Mouse (Mus musculus) embryonic facial prominence, embryonic 12.5 days (tissue): Measurements from ENCODE around the gene Rfx1. TPM values are rescaled to one million over a fixed set of nuclear protein-coding genes. Genes with fewer than 3 reads are reported as not detected.
A peak's percentile ranks its signal among the peaks of the same experiment; 100 is the strongest.

Experiments
- ATAC-seq: fragments of 200-750 bp; cut with Nextera tagmentation; 2 replicates; pipeline ENCODE4 v1.8.0; 2017; ENCODE audit not compliant: insufficient number of reproducible peaks, insufficient read depth, low FRiP score, low TSS enrichment
- H3K27ac ChIP-seq: fragments of 300-500 bp; sonication (generic); 2 replicates; pipeline ENCODE4 v1.5.1; 2016; ENCODE audit warnings: mild to moderate bottlenecking
- H3K27me3 ChIP-seq: fragments of 300-500 bp; sonication (generic); 2 replicates; pipeline ENCODE4 v1.6.1; 2016; ENCODE audit warnings: mild to moderate bottlenecking, moderate library complexity
- H3K36me3 ChIP-seq: fragments of 300-500 bp; sonication (generic); 2 replicates; pipeline ENCODE4 v1.6.1; 2016; ENCODE audit warnings: mild to moderate bottlenecking
- H3K4me1 ChIP-seq: fragments of 300-500 bp; sonication (generic); 2 replicates; pipeline ENCODE4 v1.6.1; 2016
- H3K4me2 ChIP-seq: fragments of 300-500 bp; sonication (generic); replicated peaks from 2 replicates; pipeline ENCODE4 v1.6.1; 2016; ENCODE audit warnings: mild to moderate bottlenecking, moderate library complexity
- H3K4me3 ChIP-seq: fragments of 300-500 bp; sonication (generic); 2 replicates; pipeline ENCODE4 v1.5.1; 2016; ENCODE audit warnings: mild to moderate bottlenecking
- H3K9ac ChIP-seq: fragments of 300-500 bp; sonication (generic); 2 replicates; pipeline ENCODE4 v1.6.1; 2016; ENCODE audit warnings: mild to moderate bottlenecking, moderate library complexity
- H3K9me3 ChIP-seq: fragments of 300-500 bp; sonication (generic); 2 replicates; pipeline ENCODE4 v1.6.1; 2016; ENCODE audit warnings: mild to moderate bottlenecking, moderate library complexity
- WGBS: fragments of 180-500 bp; shearing (Covaris S2); methylation state at CpG from one replicate; pipeline ENCODE4 v1.1.7; 2016; 5-methylcytosine and 5-hydroxymethylcytosine counted together
- polyA plus RNA-seq: library from polyadenylated mRNA; unstranded; fragments of >200 nt; fragmentation: Nextera tagmentation; extraction: Ambion mirVana; gene quantifications from 2 replicates; pipeline ENCODE4 v1.2.1, GENCODE M21; 2016

Rfx1 gene
- polyA plus RNA-seq, 1 experiment from 2014 or later, result 10.3 TPM

DNA sequence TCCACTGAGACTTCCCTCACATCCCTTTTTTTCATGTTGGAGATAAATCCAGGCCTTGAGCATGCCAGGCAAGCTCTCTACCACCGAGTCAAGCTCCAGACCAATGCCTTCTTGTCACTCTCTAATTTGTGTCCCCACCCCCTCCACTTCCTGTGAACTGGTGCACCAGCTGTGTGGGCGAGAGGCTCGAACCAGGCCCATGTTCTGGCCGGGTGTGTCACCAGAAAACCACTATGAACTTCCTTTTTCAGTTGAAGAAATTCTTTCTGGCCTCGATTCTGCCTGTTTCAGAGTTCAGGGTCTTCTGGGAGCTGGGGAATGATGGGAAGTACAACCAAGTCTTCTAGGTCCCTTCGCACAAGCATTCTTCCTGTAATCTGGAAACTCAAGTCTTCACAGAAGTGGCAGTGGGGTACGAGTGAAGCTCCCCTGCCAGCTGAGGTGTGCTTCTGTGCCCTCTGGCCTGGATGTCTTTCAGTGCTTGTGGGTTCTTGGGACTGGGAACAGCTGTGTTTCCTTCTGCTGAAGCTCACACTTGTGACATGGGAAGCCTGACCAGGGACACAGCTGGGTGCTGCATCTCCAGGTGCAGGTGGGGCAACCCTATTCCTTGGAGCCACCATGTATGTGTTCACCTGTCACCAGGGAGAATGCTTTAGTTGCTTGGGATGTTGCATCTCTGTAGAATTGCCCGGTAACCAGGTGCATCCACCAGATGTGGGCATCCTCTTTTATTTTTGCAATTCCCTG, 2.6 kb upstream of the Rfx1 start:
- H3K4me1 ChIP-seq, result peaks cover 14% of the 10 kb centered on the region
- H3K4me2 ChIP-seq, result no peak overlapping the region
- no peak overlapping the region for H3K27ac ChIP-seq
- no peak for ATAC-seq
- H3K27me3 ChIP-seq, result no peaks in the 10 kb centered on the region
- WGBS, result 68% methylated on average over 8 of the region's 8 CpGs
- no peaks in the 10 kb centered on the region for H3K9me3 ChIP-seq
- no peak overlapping the region for H3K9ac ChIP-seq
- no peaks in the 10 kb centered on the region for H3K36me3 ChIP-seq
- no peak overlapping the region for H3K4me3 ChIP-seq

GRCm38 (mm10) chr8:84065037-84065436, 1.6 kb upstream of the Rfx1 start, which contains the start of gene Gm10643:
Gene Gm10643 (minus strand): TSS chr8:84065137.
- WGBS, result 88% methylated on average over 1 of the region's 1 CpGs
- Histone ChIP-seq H3K4me1 (peaks cover 18% of the 10 kb centered on the region), H3K27me3 (no peaks in the 10 kb centered on the region), H3K9ac (peak within 1 kb of the TSS; percentile 56), H3K9me3 (no peaks in the 10 kb centered on the region), H3K36me3 (no peaks in the 10 kb centered on the region), H3K27ac (peak within 1 kb of the TSS; percentile 61), H3K4me2 (peak within 1 kb of the TSS; percentile 67), H3K4me3 (peak within 1 kb of the TSS; percentile 84)
- no peak for ATAC-seq

- H3K27me3 ChIP-seq, result no peaks in the 10 kb centered on the region
- H3K4me1 ChIP-seq, result peaks cover 18% of the 10 kb centered on the region
- H3K9me3 ChIP-seq, result no peaks in the 10 kb centered on the region
- peak overlapping the region; percentile 56 for H3K9ac ChIP-seq
- 35% methylated on average over 5 of the region's 5 CpGs for WGBS
- peak overlapping the region; percentile 67 for H3K4me2 ChIP-seq
- H3K4me3 ChIP-seq, result peak overlapping the region; percentile 84
- ATAC-seq, result no peak
- H3K36me3 ChIP-seq, result no peaks in the 10 kb centered on the region
- H3K27ac ChIP-seq, result peak overlapping the region; percentile 61
Measured at GRCm38 (mm10) chr8:84065457-84066072, 1.1 kb upstream of the Rfx1 start.

- peak; percentile 53 for ATAC-seq
- Histone ChIP-seq H3K4me1 (peaks cover 24% of the 10 kb centered on the region), H3K36me3 (no peaks in the 10 kb centered on the region), H3K27ac (peak overlapping the region; percentile 94), H3K4me2 (peak overlapping the region; percentile 48), H3K9ac (peak overlapping the region; percentile 88), H3K9me3 (no peaks in the 10 kb centered on the region), H3K4me3 (peak overlapping the region; percentile 84), H3K27me3 (no peaks in the 10 kb centered on the region)
- 1% methylated on average over 51 of the region's 58 CpGs for WGBS
Measured at GRCm38 (mm10) chr8:84067047-84067573, 476 bp downstream of the Rfx1 start.

DNA sequence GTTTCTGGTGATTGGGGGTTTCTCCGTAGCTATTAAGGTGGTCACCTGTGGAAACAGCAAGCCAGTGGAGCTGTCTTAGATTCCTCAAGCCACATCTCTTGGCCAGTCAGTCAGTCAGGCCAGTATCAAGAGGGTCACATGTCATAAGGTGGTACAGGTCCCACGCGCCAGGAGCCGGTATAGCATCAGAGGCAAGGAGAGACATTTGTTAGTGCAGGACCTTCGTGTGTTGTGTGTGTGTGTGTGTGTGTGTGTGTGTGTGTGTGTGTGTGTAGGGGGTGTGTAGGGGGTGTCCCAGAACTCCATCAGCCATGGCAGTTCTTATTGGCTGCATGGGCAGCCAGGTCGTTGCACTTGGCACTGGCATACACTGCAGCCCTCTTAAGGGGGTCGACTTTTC, 1.3 kb downstream of the Rfx1 start:
- Histone ChIP-seq H3K4me1 (peaks cover 27% of the 10 kb centered on the region), H3K36me3 (no peaks in the 10 kb centered on the region), H3K9ac (no peak overlapping the region), H3K4me2 (peak overlapping the region; percentile 48), H3K4me3 (peak overlapping the region; percentile 84), H3K27ac (no peak overlapping the region), H3K27me3 (no peaks in the 10 kb centered on the region), H3K9me3 (no peaks in the 10 kb centered on the region)
- 91% methylated on average over 7 of the region's 7 CpGs for WGBS
- ATAC-seq, result no peak

- Histone ChIP-seq H3K27ac (no peak overlapping the region), H3K27me3 (no peaks in the 10 kb centered on the region), H3K4me3 (no peak overlapping the region), H3K4me1 (peaks cover 31% of the 10 kb centered on the region), H3K9ac (no peak overlapping the region), H3K4me2 (peak overlapping the region; percentile 48; the same call in 1 of the 2 replicates), H3K36me3 (no peaks in the 10 kb centered on the region), H3K9me3 (no peaks in the 10 kb centered on the region)
- WGBS, result 60% methylated on average over 12 of the region's 12 CpGs
- ATAC-seq, result no peak
Measured at GRCm38 (mm10) chr8:84068316-84069035, 1.8 kb downstream of the Rfx1 start.

DNA sequence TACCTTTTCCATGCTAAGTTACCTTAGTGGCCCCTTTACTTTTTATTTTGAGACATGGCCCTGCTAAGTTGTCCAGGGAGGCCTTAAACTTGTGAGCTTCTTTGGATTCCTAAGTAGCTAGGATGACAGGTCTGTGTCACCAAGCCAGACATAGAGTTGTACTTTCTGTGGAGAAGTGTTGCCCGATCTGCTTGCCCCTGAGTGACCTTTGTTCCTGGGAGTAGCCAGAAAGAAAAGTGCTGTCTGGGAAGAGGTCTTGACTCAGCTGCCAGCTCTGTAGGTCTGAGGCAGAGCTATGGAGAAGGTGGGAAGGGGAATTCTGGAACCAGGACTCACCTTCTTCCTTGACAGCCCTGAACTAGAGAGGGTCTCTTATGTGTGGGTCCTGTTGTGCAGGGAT, 2.5 kb downstream of the Rfx1 start:
- Histone ChIP-seq H3K27me3 (no peaks in the 10 kb centered on the region), H3K9me3 (no peaks in the 10 kb centered on the region), H3K36me3 (no peaks in the 10 kb centered on the region), H3K4me3 (no peak overlapping the region), H3K4me1 (peaks cover 31% of the 10 kb centered on the region), H3K9ac (no peak overlapping the region), H3K4me2 (no peak overlapping the region), H3K27ac (no peak overlapping the region)
- 39% methylated on average over 1 of the region's 1 CpGs for WGBS
- ATAC-seq, result no peak

GRCm38 (mm10) chr8:84069750-84070149, 3.1 kb downstream of the Rfx1 start:
- ATAC-seq, result no peak
- no peaks in the 10 kb centered on the region for H3K27me3 ChIP-seq
- peaks cover 5% of the 10 kb centered on the region; the same call in 1 of the 2 replicates for H3K36me3 ChIP-seq
- no peak overlapping the region for H3K9ac ChIP-seq
- H3K4me1 ChIP-seq, result peaks cover 31% of the 10 kb centered on the region
- WGBS, result 61% methylated on average over 2 of the region's 2 CpGs
- no peaks in the 10 kb centered on the region for H3K9me3 ChIP-seq
- no peak overlapping the region for H3K4me2 ChIP-seq
- no peak overlapping the region for H3K4me3 ChIP-seq
- H3K27ac ChIP-seq, result no peak overlapping the region

DNA sequence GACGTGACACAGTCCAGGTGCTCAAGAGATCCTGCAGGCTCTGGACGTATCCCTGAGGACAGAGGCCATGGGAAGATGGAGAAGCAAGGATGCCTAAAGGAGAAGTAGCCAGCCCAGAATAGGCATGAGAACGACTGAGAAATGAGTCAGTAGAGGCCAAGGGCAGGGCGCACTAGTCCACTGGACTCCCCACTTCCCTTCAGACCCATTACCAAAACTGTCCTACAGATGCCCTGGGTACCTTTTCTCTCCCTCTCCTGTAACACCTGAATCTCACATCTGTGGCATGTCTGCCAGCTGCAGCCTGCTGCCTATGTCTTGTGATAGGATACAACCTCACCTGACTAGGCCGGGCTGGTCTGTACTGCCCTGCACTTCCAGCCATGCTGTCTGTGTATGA, 3.6 kb downstream of the Rfx1 start:
- no peak overlapping the region for H3K27ac ChIP-seq
- H3K9me3 ChIP-seq, result no peaks in the 10 kb centered on the region
- H3K4me3 ChIP-seq, result no peak overlapping the region
- no peak overlapping the region for H3K9ac ChIP-seq
- WGBS, result 80% methylated on average over 5 of the region's 5 CpGs
- H3K4me1 ChIP-seq, result peaks cover 31% of the 10 kb centered on the region
- no peaks in the 10 kb centered on the region for H3K27me3 ChIP-seq
- ATAC-seq, result no peak
- H3K36me3 ChIP-seq, result peaks cover 10% of the 10 kb centered on the region
- no peak overlapping the region for H3K4me2 ChIP-seq

GRCm38 (mm10) chr8:84070667-84071066, 4.0 kb downstream of the Rfx1 start:
- WGBS, result 88% methylated on average over 2 of the region's 2 CpGs
- Histone ChIP-seq H3K27ac (no peak overlapping the region), H3K36me3 (peaks cover 11% of the 10 kb centered on the region), H3K27me3 (no peaks in the 10 kb centered on the region), H3K9me3 (no peaks in the 10 kb centered on the region), H3K4me3 (no peak overlapping the region), H3K9ac (no peak overlapping the region), H3K4me1 (peaks cover 31% of the 10 kb centered on the region), H3K4me2 (no peak overlapping the region)
- no peak for ATAC-seq

DNA sequence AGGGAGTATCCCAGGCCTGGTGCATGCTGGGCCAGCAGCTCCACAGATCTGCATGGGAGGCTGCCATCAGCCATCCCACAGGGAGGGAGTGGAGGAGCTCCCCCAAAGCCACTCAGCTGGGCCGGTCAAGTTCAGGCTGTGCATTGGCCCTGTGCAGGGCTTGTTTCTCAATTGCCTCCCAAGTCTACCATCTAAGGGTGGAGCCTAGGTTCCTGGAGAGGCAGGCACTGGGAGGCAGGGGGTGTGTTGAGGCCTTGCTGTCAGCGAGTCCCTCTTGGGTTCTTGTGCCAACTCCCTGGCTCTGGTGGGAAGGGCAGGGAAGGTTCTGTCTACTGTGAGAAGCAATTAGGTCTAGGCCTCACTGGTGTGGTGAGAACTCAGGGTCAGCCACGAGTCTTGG, 5.3 kb downstream of the Rfx1 start:
- Histone ChIP-seq H3K4me2 (no peak overlapping the region), H3K27me3 (no peaks in the 10 kb centered on the region), H3K4me1 (peaks cover 37% of the 10 kb centered on the region), H3K36me3 (peaks cover 17% of the 10 kb centered on the region), H3K27ac (no peak overlapping the region), H3K4me3 (no peak overlapping the region), H3K9me3 (no peaks in the 10 kb centered on the region), H3K9ac (no peak overlapping the region)
- ATAC-seq, result no peak
- WGBS, result 83% methylated on average over 3 of the region's 3 CpGs
